Mouse (Mus musculus) heart, adult 10 weeks (tissue): ENCODE data around the gene Gm47841. TPM values are rescaled to one million over a fixed set of nuclear protein-coding genes. Genes with fewer than 3 reads are reported as not detected.

ENCODE experiments used
- polyA plus RNA-seq: library from polyadenylated mRNA; stranded (reverse); fragments of 350-450 nt; fragmentation: Illumina TruSeq; extraction: RNeasy Lipid Tissue Mini Kit (QIAGEN cat#74804); gene quantifications from one replicate; pipeline ENCODE4 v1.2.3, GENCODE M21; 2014; ENCODE audit warnings: low read depth, low replicate concordance

Gm47841 gene
- not detected for polyA plus RNA-seq

DNA sequence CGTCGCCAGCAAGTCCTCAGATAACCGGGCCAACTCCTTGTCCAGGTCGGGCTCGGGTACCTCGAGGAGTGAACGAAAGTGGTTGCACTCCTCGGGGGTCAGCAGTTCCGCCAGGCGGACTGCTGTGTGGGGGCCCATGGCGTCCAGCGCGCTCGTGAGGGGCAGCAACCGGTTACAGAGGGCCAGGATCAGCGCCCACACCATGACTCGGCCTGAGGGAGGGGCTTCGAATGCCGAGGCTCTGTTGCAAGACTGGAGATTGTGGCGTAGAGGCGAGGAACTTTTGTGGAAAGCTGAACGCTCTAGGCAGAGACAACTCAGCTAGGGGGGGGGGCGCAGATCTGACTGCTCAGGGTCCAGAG, at the start of gene Gm47841:
TSS of gene Gm47841 (minus strand) at position 204 of the 362 bp plus-strand sequence.

DNA sequence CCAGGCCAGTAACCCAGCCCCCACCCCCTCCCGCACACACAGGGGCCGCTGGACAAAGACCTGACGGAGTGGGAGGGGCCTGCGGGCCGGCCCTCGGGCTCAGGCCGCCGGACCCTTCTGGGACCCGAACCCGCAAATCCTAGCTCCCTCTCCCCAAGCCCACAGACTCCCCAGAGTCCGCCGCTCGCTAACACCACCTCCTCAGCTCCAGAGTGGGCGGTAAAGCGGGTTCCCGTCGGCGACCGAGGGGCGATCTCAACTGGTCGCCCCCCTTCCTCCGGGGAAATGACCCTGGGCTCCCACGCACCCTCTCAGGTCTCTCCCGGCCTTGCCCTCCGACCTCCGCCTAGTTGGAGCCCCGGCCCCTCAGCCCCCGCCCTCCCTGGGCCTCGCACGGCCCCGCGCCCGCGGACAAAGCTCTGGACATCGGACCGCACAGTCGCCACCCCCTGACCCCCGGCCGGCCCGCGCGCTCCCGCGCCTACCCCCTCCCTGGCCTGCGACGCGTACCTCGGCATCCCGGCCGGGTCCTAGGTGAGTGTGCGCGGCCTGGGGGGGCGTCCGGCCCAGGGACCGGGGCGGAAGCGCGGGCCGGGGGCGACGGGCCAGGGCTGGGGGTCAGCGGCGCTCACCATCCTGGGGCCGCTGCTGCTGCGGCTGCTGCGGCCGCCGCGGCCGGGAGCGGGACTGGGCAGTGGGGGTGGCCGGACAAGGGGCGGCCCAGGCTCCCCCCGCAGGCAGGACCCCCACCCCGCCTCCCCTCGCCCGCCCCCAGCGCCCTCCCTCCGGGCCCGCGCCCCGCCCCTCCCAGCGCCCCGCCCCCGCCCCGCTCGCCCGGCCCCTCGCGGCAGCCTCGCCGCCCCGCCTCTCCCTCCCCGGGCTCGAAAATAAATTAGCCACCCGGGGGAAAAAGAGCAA, 30.9 kb upstream of the Gm47841 start, which contains the start of gene Fignl2:
TSS of gene Fignl2 (minus strand) at position 755 of the 918 bp plus-strand sequence.

Other genes starting within 250 kb of the Gm47841 start
- 0.50 TPM for gene Scn8a, start 177.5 kb downstream of the Gm47841 start, polyA plus RNA-seq
- gene Fignl2, start 31.2 kb upstream of the Gm47841 start, polyA plus RNA-seq, result 1.4 TPM
- gene Ankrd33, start 68.4 kb upstream of the Gm47841 start, polyA plus RNA-seq, result not detected
- 25.1 TPM for gene Acvrl1, start 81.1 kb upstream of the Gm47841 start, polyA plus RNA-seq
- 10.9 TPM for gene Acvr1b, start 126.7 kb upstream of the Gm47841 start, polyA plus RNA-seq
- gene Grasp, start 176.8 kb upstream of the Gm47841 start, polyA plus RNA-seq, result 5.7 TPM
- 58.5 TPM for gene Nr4a1, start 206.9 kb upstream of the Gm47841 start, polyA plus RNA-seq
- 19.5 TPM for gene Atg101, start 236.9 kb upstream of the Gm47841 start, polyA plus RNA-seq
- gene 6030408B16Rik, start 245.8 kb upstream of the Gm47841 start, polyA plus RNA-seq, result 1.1 TPM